Mouse (Mus musculus): ENCODE data around the gene Syn1. TPM values are rescaled to one million over a fixed set of nuclear protein-coding genes. Genes with fewer than 3 reads are reported as not detected.

Syn1 gene
- under 1 TPM; 0.36 to 0.39 TPM for total RNA-seq (2021)

DNA sequence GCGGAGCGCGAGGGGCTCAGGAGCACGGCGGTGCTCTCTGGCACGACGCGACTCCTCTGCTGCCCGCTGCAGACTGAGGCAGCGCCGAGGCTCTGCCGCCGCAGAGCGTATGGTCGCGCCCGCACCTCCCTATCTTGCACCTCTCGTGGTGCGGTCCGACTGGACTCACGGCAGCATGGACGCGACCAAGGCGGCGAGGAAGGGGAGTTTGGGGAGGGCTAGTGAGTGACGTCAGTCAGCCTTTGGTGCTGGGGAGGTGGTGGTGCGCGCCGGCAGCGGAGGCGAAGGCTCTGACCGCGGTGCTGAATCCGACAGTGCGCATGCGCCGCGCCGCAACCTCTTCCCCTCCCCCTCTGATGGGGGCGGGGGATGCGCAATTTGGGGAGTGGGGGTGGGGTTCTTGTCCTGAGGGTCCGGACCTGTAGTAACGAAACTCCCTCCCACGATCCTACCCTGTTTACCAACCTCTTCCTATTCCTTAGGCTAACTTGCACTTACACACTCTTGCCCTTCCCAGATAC, at the start of gene Syn1:
Gene Syn1, minus strand, starts transcription at position 161 of the 521 bp plus-strand sequence.
- peak; percentile 42 for DNase-seq (ENCODE audit: low spot score)
- intact Hi-C loops (cut with DNase I): loop anchor here (5.0 kb wide), 2 partner anchors 49 to 89 kb away; partner anchors contain the start of gene Timp1

DNA sequence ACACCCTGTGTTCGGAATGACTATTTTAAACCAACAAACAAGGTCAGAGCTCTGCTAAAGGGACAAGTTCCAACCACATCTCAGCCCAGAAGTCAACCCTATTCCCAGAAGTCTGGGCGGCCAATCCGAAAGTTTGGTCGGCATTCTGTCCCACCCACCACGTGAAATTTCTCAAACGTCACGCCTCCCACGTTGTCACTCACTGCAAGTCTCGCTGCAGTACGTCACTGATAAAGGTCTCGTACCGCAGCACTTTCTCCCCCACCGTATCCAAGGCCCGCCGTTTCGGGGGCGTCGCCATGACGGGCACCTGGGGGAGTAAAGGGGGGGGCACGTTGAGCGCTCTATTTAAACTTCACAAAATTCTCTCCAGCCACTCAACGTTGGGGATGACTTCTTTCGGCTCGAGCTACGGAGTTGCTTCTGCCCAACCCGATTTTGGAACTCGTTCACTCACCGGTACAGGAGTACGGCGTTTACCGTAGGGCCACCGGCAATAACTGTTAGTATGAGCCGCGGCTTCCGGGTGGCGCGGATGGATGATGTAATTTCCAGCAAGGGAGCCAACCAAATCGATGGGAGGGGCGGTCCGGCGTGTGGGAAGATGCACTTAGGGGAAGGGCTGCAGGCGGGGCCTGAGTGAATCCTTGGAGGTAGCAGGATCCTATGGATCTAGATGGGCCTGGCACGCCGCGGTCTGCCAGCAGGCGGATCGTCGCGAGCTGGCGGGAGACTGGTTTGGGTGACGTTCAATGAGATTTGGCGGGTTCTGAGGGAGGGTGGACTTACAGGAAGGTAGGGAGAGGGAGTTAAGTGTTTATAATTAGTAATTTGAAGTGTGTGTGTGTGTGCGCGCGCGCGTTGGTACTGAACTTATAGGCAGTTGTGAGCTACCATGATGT, 40.9 kb upstream of the Syn1 start, which contains the start of gene Uxt:
Gene Uxt, minus strand, starts transcription at position 541 of the 902 bp plus-strand sequence.
- peak; percentile 76 for DNase-seq (ENCODE audit: low spot score)

DNA sequence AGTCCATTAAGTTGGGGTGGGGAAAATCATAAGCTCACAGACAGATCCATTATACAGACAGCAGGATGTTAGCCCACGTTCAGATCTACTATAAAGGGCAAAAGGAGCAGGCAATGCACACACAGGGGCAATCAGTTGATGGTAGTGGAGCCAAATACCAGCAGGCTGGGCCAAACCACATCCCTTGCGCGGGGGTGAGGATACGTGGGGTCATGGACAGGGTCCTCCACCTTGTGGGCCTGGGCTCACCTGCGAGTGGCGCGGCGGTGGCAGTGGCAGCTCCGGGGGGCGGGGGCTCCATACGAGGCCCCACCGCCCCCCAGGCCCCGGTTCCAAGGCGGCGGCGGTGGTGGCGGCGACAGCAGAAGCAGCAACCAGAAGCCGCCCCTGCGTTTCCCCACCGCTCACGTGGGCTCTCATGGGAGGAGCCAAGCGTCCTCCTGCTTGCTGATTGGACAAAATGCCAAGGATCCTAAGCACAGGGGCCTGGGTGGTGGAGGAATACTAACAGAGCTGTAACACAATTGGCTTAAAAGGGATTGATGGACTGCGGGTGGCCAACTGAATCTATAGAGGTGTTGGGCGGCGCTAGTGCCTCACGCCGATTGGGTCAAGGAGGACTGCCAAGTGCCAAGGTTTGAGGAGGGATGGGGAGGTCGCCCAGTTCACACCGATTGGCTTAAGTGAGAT, 29.5 kb upstream of the Syn1 start, which contains the start of gene Elk1:
Gene Elk1, minus strand, starts transcription at position 418 of the 690 bp plus-strand sequence.
- intact Hi-C loops (cut with DNase I): no loop called here
- peak; percentile 81 for DNase-seq (ENCODE audit: low spot score)

More for the DNA sequence above, 40.9 kb upstream of the Syn1 start, which contains the start of gene Uxt:
- intact Hi-C loops (cut with DNase I): loop anchor here (5.0 kb wide), 1 partner anchor 101 kb away; the partner anchor contains the start of gene Zfp182

DNA sequence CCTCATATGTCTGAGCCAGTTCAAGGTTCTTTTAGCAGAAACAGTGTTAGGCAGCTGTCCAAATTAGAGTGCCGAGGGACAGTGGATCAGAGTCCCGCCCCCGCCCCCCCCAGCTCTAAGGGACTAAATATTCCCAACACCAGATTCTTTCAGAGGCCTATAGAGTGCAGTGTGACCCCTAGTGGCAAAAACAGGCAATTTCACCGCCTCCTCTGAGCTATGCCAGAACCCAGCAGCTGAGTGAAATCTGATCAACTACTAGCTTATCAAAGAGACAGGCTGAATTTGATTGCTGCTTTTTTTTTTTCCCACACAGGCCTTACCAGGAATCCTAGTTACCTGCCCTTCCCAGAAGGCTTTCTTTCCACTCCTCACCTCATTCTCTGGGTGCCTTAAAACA, 25.3 kb upstream of the Syn1 start:
- no peak for DNase-seq (ENCODE audit: low spot score)
- intact Hi-C loops (cut with DNase I): loop anchor here (5.0 kb wide), 3 partner anchors 99 to 284 kb away; no protein-coding TSS in a partner anchor

DNA sequence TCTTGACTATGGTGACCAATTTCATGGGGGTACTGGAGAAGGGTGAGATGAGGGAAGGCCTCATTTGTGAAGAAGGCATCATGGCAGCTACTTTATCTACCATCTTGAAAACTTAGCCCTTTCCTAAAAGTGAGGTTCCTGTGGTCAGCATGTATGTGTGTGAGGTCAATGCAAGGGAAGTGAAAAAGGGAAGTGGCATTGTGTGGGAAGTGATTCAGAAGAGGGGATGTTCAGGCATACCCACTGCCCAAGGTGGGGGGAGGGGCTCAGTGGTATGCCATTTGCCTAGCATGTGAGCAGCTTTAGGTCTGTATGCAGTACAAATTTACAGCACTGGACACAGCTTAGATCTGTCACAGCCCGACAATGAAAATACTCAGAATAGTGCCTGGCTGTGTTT, 11.2 kb upstream of the Syn1 start:
- intact Hi-C loops (cut with DNase I): no loop called here
- no peak for DNase-seq (ENCODE audit: low spot score)

DNA sequence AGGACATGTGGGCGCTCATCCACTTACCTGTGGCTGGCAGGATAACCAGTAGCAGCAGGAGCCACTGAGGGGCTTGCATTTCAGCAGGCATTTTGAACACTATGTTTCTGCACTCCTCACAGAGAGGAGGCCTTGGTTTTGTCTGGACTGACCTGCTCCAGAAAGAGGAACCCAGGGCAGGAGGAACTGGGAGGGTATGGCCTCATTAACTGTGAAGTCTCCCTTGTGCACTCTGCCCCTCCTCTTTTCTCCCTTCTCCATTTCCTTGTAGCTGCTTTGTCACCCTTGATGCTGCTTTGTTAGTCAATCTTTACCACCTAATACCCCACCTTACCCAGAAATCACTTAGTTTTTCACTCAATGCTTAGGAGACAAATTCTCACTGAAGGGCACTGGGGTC, 10.6 kb upstream of the Syn1 start, which contains the start of gene Cfp:
Gene Cfp, minus strand, starts transcription at position 192 of the 400 bp plus-strand sequence.
- DNase-seq (ENCODE audit: low spot score): no peak
- intact Hi-C loops (cut with DNase I): no loop called here

DNA sequence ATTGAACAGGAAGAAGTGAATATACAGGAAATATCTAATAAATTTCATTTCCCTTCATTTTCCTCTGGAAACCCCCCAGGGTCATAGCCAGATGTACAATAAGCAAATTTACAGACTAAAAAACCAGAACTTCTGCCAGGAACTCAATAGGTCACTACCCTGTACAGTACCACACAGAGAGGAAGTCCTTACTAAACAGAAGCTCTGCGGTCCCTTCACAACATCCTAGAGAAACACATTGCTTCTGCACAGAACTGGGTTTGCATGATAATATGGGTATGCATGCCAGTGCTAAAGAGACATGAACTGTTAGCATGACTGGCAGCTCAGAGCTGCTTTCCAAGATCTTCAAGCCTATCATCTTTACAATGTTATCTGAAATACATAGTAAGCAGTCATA, 9.1 kb upstream of the Syn1 start:
- intact Hi-C loops (cut with DNase I): no loop called here
- DNase-seq (ENCODE audit: low spot score): no peak

DNA sequence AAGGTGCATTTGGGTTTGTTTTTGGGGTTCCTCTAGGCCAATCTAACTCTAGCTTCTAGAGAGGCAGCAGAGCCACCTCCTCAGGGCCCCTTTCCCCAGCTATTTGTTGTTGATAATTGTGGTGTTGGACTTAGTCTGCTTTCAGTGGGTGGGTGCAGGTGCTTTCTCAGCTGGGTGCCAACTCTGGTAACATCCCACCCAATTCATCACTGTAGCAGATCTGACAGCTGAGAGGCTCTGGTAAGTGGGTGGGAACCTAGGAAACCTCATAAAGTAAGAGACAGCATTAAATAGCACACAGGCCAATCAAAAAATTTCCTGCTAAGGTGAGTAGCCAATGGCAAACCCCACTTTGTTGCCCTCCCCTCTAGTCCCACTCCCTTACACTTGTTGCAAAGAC, 4.2 kb upstream of the Syn1 start:
- DNase-seq (ENCODE audit: low spot score): no peak
- intact Hi-C loops (cut with DNase I): loop anchor here (5.0 kb wide), 2 partner anchors 53 to 93 kb away; partner anchors contain the start of gene Timp1

DNA sequence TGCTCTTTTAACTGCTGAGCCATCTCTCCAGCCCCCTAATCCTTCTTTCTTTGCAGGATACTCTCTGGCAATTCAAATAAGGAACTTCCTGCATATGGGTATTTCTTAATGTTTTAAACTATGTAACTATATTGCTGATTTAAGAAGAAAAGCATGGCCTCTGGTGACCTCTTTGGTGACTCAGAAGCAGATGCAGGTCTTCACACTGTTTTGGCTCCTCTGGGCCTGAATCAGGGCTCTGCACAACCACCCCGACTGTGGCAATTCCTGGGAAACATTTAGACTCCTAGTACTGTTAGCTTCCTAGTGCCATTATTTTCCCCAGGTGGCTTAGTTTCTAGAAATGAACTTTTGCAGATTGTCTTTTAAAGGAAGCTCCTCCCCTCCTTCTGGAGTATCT, 2.7 kb upstream of the Syn1 start:
- intact Hi-C loops (cut with DNase I): loop anchor here (5.0 kb wide), 2 partner anchors 51 to 91 kb away; partner anchors contain the start of gene Timp1
- no peak for DNase-seq (ENCODE audit: low spot score)

DNA sequence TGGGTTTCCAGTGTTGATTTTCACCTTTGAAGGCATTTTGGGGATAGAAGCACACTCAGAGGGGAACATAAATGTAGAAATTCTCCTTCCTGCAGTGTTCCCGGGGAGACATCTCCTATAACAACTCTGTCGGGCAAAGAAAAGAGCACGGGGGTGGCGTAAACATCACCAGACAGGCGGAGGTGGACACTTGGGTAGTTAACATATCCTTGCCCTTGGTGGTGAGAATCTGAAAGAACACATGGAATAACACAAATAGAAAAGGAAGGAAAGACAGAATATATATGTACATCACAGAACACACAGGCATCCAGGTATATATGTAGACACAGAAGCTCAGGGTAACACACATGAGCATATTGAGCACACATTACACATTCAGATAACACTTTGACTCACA, 562 bp upstream of the Syn1 start:
- intact Hi-C loops (cut with DNase I): loop anchor here (5.0 kb wide), 2 partner anchors 49 to 89 kb away; partner anchors contain the start of gene Timp1
- DNase-seq (ENCODE audit: low spot score): no peak

DNA sequence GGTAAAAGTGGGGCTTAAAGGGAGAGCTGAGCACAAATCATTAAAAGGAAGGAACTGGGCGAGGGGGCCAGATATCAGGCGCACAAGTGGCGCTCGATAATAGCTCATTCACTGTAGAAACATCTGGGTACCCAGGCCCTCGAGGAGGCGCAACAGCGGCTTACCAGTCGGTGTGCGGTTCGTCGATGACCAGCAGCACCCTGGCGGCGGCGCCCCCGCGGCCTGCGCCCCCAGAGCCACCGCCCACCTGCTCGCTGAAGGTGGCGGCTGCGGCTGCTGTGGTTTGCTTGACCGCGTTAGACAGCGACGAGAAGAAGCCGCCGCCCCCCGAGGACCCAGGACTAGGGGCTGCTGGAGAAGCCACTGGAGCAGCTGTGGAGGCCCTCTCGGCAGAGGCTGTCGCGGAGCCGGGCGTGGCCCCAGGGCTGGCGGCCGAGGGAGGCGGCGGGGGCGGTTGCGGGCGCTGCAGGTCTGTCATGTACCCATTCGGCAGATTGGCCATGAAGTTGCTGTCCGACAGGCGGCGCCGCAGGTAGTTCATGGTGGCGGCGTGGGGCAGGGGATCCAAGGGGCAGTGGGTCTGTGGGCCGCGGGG, 458 bp downstream of the Syn1 start:
- intact Hi-C loops (cut with DNase I): loop anchor here (5.0 kb wide), 2 partner anchors 48 to 88 kb away; partner anchors contain the start of gene Timp1
- DNase-seq (ENCODE audit: low spot score): no peak

DNA sequence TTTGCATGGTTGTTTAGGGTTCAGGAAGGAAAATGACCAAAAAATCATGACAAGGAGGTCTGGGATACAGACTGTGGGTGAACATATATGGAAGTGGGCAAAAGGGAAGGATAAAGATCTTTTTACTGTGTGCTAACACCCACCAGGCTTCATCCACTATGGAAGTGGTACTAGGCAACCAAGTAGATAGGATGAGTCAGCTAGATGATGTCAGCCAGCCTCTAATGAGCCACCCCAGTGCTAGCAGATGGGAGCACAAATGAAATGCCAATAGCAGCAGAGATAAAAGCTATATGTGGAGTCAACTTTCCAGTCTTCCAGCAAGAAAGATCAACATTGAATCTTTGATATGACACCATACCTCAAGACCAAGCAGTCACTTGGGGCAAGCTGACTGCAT, 5.7 kb downstream of the Syn1 start:
- intact Hi-C loops (cut with DNase I): no loop called here

DNA sequence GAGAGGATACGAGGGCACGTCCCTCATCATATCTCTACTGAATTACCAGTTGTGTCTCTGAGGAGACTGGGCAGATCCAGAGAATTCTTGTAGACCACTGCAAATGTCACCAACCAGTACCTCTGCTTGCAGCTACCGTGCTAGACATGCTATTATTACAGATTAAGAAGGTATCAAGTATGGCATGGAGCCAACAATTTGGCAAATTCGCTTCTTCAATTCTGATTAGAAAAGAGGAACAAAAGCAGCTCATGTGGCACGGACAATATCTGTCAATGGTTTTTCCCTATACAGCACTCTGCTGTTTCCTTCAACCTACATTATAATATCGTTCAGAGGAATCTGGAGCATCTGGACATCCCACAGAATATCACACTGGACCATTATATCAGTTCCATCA, 7.1 kb downstream of the Syn1 start:
- intact Hi-C loops (cut with DNase I): no loop called here
- DNase-seq (ENCODE audit: low spot score): no peak

More for the DNA sequence above, 5.7 kb downstream of the Syn1 start:
- DNase-seq (ENCODE audit: low spot score): no peak

DNA sequence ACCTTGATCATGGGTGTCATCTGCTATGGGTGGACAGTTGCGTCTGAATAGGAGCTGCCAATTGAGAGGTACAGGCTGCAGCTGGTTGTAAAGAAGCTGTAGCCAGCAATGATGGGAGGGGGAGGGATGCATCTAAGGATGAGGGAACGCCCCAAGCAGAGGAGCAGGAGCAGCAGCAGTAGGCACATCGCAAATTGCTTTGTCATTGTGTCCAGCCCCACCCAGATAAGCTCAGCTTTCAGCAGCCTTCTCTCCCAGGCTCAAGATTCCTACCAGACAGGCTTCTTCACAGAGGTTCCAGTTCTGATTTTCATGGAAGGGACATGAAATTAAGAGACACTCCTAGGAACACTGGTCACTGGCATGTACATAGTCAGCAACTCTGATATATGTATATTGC, 10.7 kb downstream of the Syn1 start:
- intact Hi-C loops (cut with DNase I): no loop called here
- no peak for DNase-seq (ENCODE audit: low spot score)

DNA sequence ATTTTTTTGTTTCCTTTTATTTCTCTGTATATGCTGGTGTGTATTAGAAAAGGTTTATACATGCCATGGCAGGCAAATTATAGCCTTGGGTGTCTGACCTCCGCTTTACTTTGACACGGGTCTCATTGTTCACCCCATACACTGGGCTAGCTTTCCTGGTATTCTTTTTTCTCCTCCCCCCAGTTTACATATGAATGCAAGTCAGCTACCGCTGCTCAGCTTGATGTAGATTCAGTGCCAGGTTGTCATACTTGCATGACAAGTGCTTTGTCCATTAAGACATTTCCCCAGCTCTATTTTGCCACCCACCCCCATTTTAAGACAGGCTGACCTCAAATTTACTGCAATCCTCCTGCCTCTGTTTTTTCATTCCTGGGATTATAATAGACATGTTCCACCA, 45.6 kb downstream of the Syn1 start:
- intact Hi-C loops (cut with DNase I): no loop called here
- no peak for DNase-seq (ENCODE audit: low spot score)

DNA sequence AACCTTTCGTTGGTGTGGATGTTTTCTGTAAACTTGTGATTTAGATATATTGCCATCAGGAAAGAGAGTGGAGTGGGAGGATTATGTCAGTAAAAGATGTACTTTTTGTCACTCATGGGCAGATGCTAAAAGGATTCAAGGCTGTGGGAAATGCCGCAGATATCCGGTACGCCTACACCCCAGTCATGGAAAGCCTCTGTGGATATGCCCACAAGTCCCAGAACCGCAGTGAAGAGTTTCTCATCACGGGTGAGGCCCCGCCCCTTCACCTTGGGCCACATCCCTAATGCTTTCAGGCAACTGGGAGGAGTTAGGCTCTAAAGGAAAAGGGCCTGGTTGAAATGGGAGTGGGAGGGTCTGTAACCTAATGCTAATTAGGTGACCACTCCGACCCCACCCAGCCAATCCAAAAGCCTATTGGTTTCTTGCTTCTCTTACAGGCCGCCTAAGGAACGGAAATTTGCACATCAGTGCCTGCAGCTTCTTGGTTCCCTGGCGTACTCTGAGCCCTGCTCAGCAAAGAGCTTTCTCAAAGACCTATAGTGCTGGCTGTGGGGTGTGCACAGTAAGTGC, 47.8 kb downstream of the Syn1 start:
- intact Hi-C loops (cut with DNase I): loop anchor here (5.0 kb wide), 1 partner anchor 49 kb away; the partner anchor contains the start of gene Syn1

DNA sequence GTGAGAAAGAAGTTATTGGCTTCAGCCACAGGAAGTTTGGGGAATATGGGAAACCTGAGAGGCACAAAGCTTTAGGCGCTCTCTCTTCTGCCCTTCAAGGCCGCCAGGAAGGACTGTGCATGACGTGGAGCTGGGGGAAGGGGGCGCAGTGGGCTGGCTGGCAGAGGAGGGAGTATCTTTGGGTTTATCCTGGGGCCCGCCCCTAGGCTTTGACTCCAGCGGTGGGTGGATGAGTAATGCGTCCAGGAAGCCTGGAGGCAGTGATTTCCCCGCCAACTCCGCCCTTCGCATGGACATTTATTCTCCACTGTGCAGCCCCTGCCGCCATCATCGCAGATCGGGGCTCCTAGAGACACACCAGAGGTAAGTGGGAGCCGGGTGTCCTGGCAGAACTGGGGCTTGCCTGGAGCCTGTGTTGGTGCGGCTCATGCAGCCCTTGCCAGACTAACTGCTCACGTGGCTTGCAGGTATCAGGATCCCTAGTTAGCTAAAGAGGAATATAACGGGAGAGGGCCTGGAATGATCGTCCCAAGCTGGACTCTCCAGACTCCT, 50.8 kb downstream of the Syn1 start, which contains the start of gene Timp1:
Gene Timp1, plus strand, starts transcription at position 205 of the 552 bp plus-strand sequence.
- peak; percentile 35 for DNase-seq (ENCODE audit: low spot score)
- intact Hi-C loops (cut with DNase I): loop anchor here (5.0 kb wide), 1 partner anchor 52 kb away; the partner anchor contains the start of gene Syn1

More for the DNA sequence above, 47.8 kb downstream of the Syn1 start:
- no peak for DNase-seq (ENCODE audit: low spot score)

DNA sequence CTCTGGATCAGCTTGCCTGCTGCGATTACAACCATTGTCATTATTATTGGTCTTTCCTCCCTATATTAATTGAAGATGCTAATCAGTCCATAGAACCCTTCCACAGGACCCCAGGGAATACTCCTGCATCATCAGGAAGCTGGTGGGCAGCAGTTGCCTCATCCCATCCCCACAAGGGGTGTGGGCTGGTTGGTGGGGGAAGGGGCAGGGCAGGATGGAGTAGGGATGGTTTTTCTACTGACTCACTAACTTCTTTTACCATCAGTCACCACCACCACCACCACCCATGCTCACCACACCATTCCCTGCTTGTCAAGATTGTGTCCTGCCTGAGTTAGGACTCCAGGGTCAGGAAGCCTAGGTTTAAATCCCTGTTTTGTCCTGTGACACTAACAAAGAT, 51.6 kb downstream of the Syn1 start:
- intact Hi-C loops (cut with DNase I): no loop called here

DNA sequence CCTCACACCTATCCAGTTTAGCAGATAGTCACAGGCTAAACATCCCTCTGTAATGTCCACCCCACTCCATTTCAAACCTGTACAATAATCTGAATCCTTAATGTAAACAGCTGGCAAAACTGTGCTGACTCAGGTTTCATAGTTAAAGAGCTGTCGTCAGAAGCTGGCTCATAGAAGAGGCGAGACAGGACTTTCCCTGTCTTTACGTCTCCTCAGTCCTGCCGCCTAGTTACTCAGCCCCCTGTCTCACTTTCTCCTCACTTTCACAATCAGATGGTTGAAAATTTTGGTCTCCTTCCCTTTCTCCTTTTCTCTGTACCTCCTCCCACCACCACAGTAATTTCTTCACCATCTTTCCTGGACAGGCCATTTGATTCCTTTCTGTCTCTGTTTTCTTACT, 52.7 kb downstream of the Syn1 start:
- intact Hi-C loops (cut with DNase I): no loop called here
- no peak for DNase-seq (ENCODE audit: low spot score)

More for the DNA sequence above, 51.6 kb downstream of the Syn1 start:
- no peak for DNase-seq (ENCODE audit: low spot score)

All from heart, postnatal 25 days (tissue).